Mouse (Mus musculus) midbrain, embryonic 14.5 days (tissue): ENCODE data around the gene 1810010D01Rik. TPM values are rescaled to one million over a fixed set of nuclear protein-coding genes. Genes with fewer than 3 reads are reported as not detected.

Experiments
- ATAC-seq: fragments of 200-750 bp; cut with Nextera tagmentation; 2 replicates; pipeline ENCODE4 v1.8.0; 2017; ENCODE audit warnings: moderate number of reproducible peaks, moderate library complexity; ENCODE audit not compliant: low FRiP score, low TSS enrichment
- DNase-seq: peaks from one replicate; pipeline ENCODE4 v3.0.0-alpha.2; 2015
- H3K27ac ChIP-seq: fragments of 300-500 bp; sonication (generic); replicated peaks from 2 replicates; pipeline ENCODE4 v1.5.1; 2014; ENCODE audit warnings: mild to moderate bottlenecking, low read depth, low read length, moderate library complexity
- H3K27me3 ChIP-seq: fragments of 300-500 bp; sonication (generic); 2 replicates; pipeline ENCODE4 v1.6.1; 2014; ENCODE audit warnings: low read length, control low read depth, mixed read lengths; ENCODE audit not compliant: control insufficient read depth, insufficient read depth
- H3K36me3 ChIP-seq: fragments of 300-500 bp; sonication (generic); 2 replicates; pipeline ENCODE4 v1.6.1; 2014; ENCODE audit warnings: low read length, control low read depth; ENCODE audit not compliant: control insufficient read depth, insufficient read depth
- H3K4me1 ChIP-seq: fragments of 300-500 bp; sonication (generic); 2 replicates; pipeline ENCODE4 v1.6.1; 2014; ENCODE audit warnings: mild to moderate bottlenecking, antibody characterized with exemption, low read length, control low read depth; ENCODE audit not compliant: control insufficient read depth, insufficient read depth
- H3K4me2 ChIP-seq: fragments of 300-500 bp; sonication (generic); 2 replicates; pipeline ENCODE4 v1.6.1; 2014; ENCODE audit warnings: mild to moderate bottlenecking, low read length, moderate library complexity
- H3K4me3 ChIP-seq: fragments of 300-500 bp; sonication (generic); replicated peaks from 2 replicates; pipeline ENCODE4 v1.5.1; 2014; ENCODE audit warnings: low read depth, low read length
- H3K9ac ChIP-seq: fragments of 300-500 bp; sonication (generic); replicated peaks from 2 replicates; pipeline ENCODE4 v1.6.1; 2014; ENCODE audit warnings: mild to moderate bottlenecking, low read length, moderate library complexity
- H3K9me3 ChIP-seq: fragments of 300-500 bp; sonication (generic); 2 replicates; pipeline ENCODE4 v1.6.1; 2016; ENCODE audit warnings: low read length, control low read depth, mixed read lengths; ENCODE audit not compliant: control insufficient read depth
- WGBS: fragments of 180-500 bp; shearing (Covaris S2); extraction: QIAGEN DNeasy Blood & Tissue Kit; methylation state at CpG from one replicate; pipeline ENCODE4 v1.1.7; 2014; 5-methylcytosine and 5-hydroxymethylcytosine counted together
- polyA plus RNA-seq: library from polyadenylated mRNA; unstranded; fragments of >200 nt; fragmentation: Nextera tagmentation; extraction: Ambion mirVana; gene quantifications from 2 replicates; pipeline ENCODE4 v1.2.1, GENCODE M21; 2014

Gene 1810010D01Rik
- polyA plus RNA-seq, 1 experiment from 2014 or later, result 0.33 TPM

- no peaks in the 10 kb centered on the region for H3K36me3 ChIP-seq
- WGBS, result 73% methylated on average over 4 of the region's 4 CpGs
Observed at GRCm38 (mm10) chr7:145240929-145241328, 33.0 kb upstream of the 1810010D01Rik start.

GRCm38 (mm10) chr7:145239736-145240505 is 32.0 kb upstream of the 1810010D01Rik start:
- no peak for DNase-seq
- no peak overlapping the region for H3K9ac ChIP-seq
- no peaks in the 10 kb centered on the region for H3K27me3 ChIP-seq
- no peak overlapping the region for H3K4me3 ChIP-seq
- H3K27ac ChIP-seq, result no peak overlapping the region
- H3K36me3 ChIP-seq, result no peaks in the 10 kb centered on the region
- no peaks in the 10 kb centered on the region for H3K9me3 ChIP-seq
- H3K4me2 ChIP-seq, result no peak overlapping the region
- H3K4me1 ChIP-seq, result 0 out of 2 replicates have a peak, but pooled peaks cover 3% of the 10 kb centered on the region
- WGBS, result 86% methylated on average over 8 of the region's 8 CpGs
- no peak for ATAC-seq

More at GRCm38 (mm10) chr7:145240929-145241328, 33.0 kb upstream of the 1810010D01Rik start:
- Histone ChIP-seq H3K4me3 (no peak overlapping the region), H3K27ac (no peak overlapping the region), H3K4me2 (no peak overlapping the region), H3K9ac (no peak overlapping the region), H3K27me3 (no peaks in the 10 kb centered on the region), H3K4me1 (0 out of 2 replicates have a peak, but pooled peaks cover 3% of the 10 kb centered on the region), H3K9me3 (no peaks in the 10 kb centered on the region)
- no peak for DNase-seq
- ATAC-seq, result no peak

DNA sequence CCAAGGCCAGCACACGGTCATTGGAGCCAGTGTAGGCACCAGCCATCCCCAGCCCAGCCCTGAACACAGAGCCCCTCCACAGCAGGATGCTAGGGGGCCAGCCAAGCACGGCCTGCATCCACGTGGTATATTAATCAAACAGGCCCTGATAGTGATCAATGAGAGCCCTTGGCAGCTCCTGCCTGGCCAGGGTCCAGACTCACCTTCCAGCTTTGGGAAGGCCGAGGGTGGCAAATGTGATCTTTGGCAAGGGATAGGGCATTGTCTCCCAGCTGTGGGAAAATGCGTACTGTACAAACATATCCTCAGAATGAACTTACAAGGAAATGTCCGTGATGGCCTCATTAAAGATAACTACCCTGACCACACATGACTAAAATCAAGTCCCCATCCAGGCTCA is 31.2 kb upstream of the 1810010D01Rik start:
- no peak for DNase-seq
- Histone ChIP-seq H3K9me3 (no peaks in the 10 kb centered on the region), H3K4me3 (no peak overlapping the region), H3K4me1 (0 out of 2 replicates have a peak, but pooled peaks cover 3% of the 10 kb centered on the region), H3K27me3 (no peaks in the 10 kb centered on the region), H3K27ac (no peak overlapping the region), H3K9ac (no peak overlapping the region), H3K4me2 (no peak overlapping the region), H3K36me3 (no peaks in the 10 kb centered on the region)
- 63% methylated on average over 6 of the region's 6 CpGs for WGBS
- no peak for ATAC-seq

GRCm38 (mm10) chr7:145234841-145235790 is 27.2 kb upstream of the 1810010D01Rik start:
- Histone ChIP-seq H3K4me3 (no peak overlapping the region), H3K4me1 (no peaks in the 10 kb centered on the region), H3K27me3 (no peaks in the 10 kb centered on the region), H3K27ac (no peak overlapping the region), H3K4me2 (no peak overlapping the region), H3K36me3 (no peaks in the 10 kb centered on the region), H3K9ac (no peak overlapping the region), H3K9me3 (no peaks in the 10 kb centered on the region)
- DNase-seq, result no peak
- ATAC-seq, result no peak
- 83% methylated on average over 10 of the region's 10 CpGs for WGBS

- ATAC-seq, result no peak
- 86% methylated on average over 9 of the region's 9 CpGs for WGBS
- no peak overlapping the region for H3K4me2 ChIP-seq
- H3K36me3 ChIP-seq, result no peaks in the 10 kb centered on the region
- H3K27me3 ChIP-seq, result no peaks in the 10 kb centered on the region
- DNase-seq, result no peak
- no peak overlapping the region for H3K9ac ChIP-seq
- no peaks in the 10 kb centered on the region for H3K9me3 ChIP-seq
- no peaks in the 10 kb centered on the region for H3K4me1 ChIP-seq
- no peak overlapping the region for H3K27ac ChIP-seq
- H3K4me3 ChIP-seq, result no peak overlapping the region
Observed at GRCm38 (mm10) chr7:145231659-145232058, 23.7 kb upstream of the 1810010D01Rik start.

GRCm38 (mm10) chr7:145226641-145227040 is 18.7 kb upstream of the 1810010D01Rik start:
- no peak overlapping the region for H3K9ac ChIP-seq
- ATAC-seq (no peak), DNase-seq (no peak)
- H3K27me3 ChIP-seq, result no peaks in the 10 kb centered on the region
- no peak overlapping the region for H3K27ac ChIP-seq
- no peaks in the 10 kb centered on the region for H3K36me3 ChIP-seq
- H3K4me1 ChIP-seq, result no peaks in the 10 kb centered on the region
- WGBS, result 93% methylated on average over 6 of the region's 6 CpGs
- no peak overlapping the region for H3K4me3 ChIP-seq
- no peaks in the 10 kb centered on the region for H3K9me3 ChIP-seq
- no peak overlapping the region for H3K4me2 ChIP-seq

DNA sequence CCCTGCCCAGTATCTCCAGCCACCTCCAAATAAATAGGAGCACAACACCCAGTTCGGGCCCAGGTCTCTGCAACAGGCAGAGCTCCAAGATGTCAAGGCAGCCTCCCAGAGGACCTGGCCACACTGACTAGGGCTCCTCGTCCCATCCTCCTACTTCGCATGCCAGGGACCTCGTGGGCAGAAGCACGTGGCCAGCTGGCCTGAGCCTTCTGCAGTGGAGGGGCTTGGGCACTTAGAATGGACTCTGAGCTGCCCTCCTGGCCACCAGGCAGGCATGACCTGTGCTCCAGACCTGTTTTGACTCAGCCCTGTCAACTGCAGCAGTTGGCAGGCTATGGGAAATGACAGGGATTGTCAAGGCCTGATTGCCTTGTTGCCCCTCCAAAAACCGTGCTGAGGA is 17.7 kb upstream of the 1810010D01Rik start:
- H3K27me3 ChIP-seq, result no peaks in the 10 kb centered on the region
- H3K4me3 ChIP-seq, result no peak overlapping the region
- ATAC-seq (no peak), DNase-seq (no peak)
- H3K4me1 ChIP-seq, result no peaks in the 10 kb centered on the region
- H3K4me2 ChIP-seq, result no peak overlapping the region
- H3K9me3 ChIP-seq, result no peaks in the 10 kb centered on the region
- WGBS, result 90% methylated on average over 6 of the region's 6 CpGs
- H3K36me3 ChIP-seq, result no peaks in the 10 kb centered on the region
- no peak overlapping the region for H3K9ac ChIP-seq
- no peak overlapping the region for H3K27ac ChIP-seq

GRCm38 (mm10) chr7:145221841-145222689 is 14.1 kb upstream of the 1810010D01Rik start:
- no peaks in the 10 kb centered on the region for H3K4me1 ChIP-seq
- H3K27ac ChIP-seq, result no peak overlapping the region
- H3K36me3 ChIP-seq, result no peaks in the 10 kb centered on the region
- no peaks in the 10 kb centered on the region for H3K27me3 ChIP-seq
- DNase-seq (no peak), ATAC-seq (peak; percentile 34; the same call in 1 of the 2 replicates)
- WGBS, result 39% methylated on average over 2 of the region's 2 CpGs
- H3K4me3 ChIP-seq, result no peak overlapping the region
- H3K9ac ChIP-seq, result no peak overlapping the region
- H3K4me2 ChIP-seq, result no peak overlapping the region
- no peaks in the 10 kb centered on the region for H3K9me3 ChIP-seq
